Mouse (Mus musculus) bone marrow macrophage, adult 2 months (primary cell): Measurements from ENCODE around the gene Aff3. TPM values are rescaled to one million over a fixed set of nuclear protein-coding genes. Genes with fewer than 3 reads are reported as not detected.

ENCODE experiments used
- H3K27ac ChIP-seq: 2 replicates; pipeline ENCODE4 v1.5.1; 2012; ENCODE audit warnings: low read depth, low read length; ENCODE audit not compliant: insufficient read depth
- H3K4me1 ChIP-seq: 2 replicates; pipeline ENCODE4 v1.6.1; 2012; ENCODE audit warnings: low read length; ENCODE audit not compliant: control insufficient read depth, insufficient read depth
- H3K4me3 ChIP-seq: 2 replicates; pipeline ENCODE4 v1.5.1; 2012; ENCODE audit warnings: mild to moderate bottlenecking, low read length, moderate library complexity; ENCODE audit not compliant: insufficient read depth
- CTCF ChIP-seq: IDR thresholded peaks from 2 replicates; pipeline ENCODE4 v1.5.1; 2012; ENCODE audit warnings: low read depth, mild to moderate bottlenecking, low read length, moderate library complexity
- POLR2A ChIP-seq: IDR thresholded peaks from 2 replicates; pipeline ENCODE4 v1.6.1; 2012; ENCODE audit warnings: mild to moderate bottlenecking, low read depth, low read length, borderline replicate concordance
- polyA plus RNA-seq: library from polyadenylated mRNA; stranded (reverse); fragments of >200 nt; gene quantifications from 2 replicates; pipeline ENCODE4 v1.2.4, GENCODE M21; 2012; ENCODE audit not compliant: missing spikeins, insufficient read depth, insufficient read length

The Aff3 gene
- polyA plus RNA-seq, 1 experiment, result not detected

DNA sequence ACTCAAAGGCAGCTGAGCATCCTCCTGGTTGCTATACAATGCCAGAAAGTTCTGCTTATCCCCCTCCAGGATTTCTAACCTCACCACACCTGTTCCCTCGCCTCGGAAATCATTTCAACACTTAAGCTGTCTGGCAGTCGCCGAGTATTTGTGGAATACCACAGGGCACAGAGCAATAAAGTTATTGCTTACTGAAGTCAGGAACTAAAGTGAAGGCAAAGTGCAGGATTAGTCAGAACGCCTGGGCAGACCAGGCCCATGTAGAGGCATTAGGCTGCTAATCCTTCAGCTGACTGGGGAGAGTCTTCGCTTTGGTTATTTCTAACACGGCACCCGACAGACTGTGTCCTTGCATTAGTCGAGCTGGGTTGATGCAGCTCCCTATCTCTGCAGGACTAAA is 277.3 kb downstream of the Aff3 start:
- no peaks in the 10 kb centered on the region for H3K4me1 ChIP-seq

DNA sequence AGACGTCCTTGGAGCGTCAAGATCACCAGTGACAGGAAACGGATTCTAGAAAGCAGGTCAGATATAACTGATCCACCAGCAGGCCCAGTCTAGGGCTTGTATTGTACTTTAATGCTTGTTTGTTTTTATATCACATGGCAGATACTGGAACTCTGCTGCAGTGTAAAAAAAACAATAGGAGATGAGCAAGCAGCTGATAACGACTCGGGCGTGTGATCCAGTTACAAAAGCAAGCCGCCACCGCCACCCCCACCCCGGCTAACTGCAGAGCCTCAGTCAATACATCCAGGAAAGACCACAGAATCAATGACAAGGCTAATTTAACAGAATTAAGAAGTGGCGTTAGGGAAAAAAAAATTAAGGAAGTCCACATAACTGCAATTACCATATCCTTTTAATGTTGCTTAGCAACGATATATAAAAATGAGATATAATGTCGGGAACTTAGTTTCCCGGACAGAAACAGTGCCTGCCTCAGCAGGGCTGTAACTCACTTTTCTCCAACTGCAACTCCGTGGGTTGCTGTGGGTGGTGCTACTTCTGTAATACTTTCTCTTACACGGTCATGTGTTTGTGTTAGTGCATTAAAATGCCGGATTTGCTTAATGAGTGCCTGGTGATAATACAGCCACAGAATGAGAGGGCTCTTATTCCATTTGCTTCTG is 280.2 kb downstream of the Aff3 start:
- no peak overlapping the region for H3K27ac ChIP-seq
- TF ChIP-seq CTCF (no peak), POLR2A (no peak)
- H3K4me3 ChIP-seq, result no peak overlapping the region
- H3K4me1 ChIP-seq, result no peaks in the 10 kb centered on the region

More for the DNA sequence above, 277.3 kb downstream of the Aff3 start:
- Histone ChIP-seq H3K4me3 (no peak overlapping the region), H3K27ac (no peak overlapping the region)
- TF ChIP-seq CTCF (no peak), POLR2A (no peak)

DNA sequence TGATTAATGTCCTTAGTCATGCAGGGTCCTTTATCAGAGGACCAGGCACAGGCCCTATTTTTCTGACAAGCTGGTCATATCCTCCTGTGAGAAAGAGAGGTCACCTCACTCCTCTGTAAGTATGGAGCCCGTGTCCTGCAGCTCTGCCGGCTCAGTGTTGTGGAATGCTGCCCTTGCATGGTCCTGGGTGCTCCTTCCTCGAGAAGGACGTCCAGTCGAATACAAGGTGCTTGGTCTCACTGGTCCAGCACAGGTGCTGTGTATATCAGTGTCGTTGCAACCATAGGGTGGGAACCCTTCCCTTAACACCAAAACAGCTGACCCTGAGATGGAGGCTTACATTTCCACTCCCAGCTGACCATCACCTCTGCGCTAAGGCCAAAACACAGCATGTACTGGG is 280.7 kb downstream of the Aff3 start:
- TF ChIP-seq CTCF, result no peak
- TF ChIP-seq POLR2A, result no peak
- Histone ChIP-seq H3K27ac (no peak overlapping the region), H3K4me3 (no peak overlapping the region), H3K4me1 (no peaks in the 10 kb centered on the region)

DNA sequence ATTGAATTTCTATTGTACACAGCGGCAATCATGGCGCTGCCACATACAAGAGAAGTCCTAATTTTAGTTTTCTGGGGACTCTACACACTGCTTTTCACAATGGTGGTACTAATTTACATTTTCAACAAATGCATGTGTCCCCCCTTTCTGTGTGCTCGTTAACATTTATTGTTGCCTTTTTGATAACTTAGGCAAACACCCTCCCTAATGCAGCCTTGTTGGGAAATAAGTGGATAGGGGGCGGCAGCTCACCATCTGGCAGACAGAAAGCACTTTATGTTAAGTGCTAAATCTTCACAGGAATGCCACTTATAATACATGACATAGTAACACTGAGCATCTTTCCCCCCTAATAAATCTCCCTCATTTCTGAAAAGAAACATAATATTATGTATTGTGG is 282.1 kb downstream of the Aff3 start:
- no peak overlapping the region for H3K27ac ChIP-seq
- TF ChIP-seq POLR2A, result no peak
- no peaks in the 10 kb centered on the region for H3K4me1 ChIP-seq
- H3K4me3 ChIP-seq, result no peak overlapping the region

DNA sequence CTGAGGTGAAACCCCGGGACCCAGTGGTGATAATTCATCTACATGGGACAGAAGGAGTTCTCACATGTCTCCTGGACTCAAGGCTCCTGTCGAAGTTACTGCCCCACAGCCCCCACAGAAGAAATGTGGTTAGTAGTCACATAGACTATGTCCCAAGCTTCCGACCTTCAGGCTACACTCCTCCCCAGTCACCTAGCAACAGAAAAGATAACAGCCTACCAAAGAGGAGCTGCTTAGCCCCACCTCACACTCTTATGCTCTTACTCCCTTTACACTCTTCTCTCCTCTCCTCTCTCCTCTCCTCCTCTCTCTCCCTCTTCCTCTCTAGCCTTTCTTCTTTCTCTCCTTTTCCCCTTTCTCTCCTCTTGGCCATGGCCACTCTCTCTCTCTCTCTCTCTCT is 286.8 kb downstream of the Aff3 start:
- no peak overlapping the region for H3K4me3 ChIP-seq
- H3K27ac ChIP-seq, result no peak overlapping the region
- TF ChIP-seq CTCF (no peak), POLR2A (no peak)
- H3K4me1 ChIP-seq, result no peaks in the 10 kb centered on the region

DNA sequence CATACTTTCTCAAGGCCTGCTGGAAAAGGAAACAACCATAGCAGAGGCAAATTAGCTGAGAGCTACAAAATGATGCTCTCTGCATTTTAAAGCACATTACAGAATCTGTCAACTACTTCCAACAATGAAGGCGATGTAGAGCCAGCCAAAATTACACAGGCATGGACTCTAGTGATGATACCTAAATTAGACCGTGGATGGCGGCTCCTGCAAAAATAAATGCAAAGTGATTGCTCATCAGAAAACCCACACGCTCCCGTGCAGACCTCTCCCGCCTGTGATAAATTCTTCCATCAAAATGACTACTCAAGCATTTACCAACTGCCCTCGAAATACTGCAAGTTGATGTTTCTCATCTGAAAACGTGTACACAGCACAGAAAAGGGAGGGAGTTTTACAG is 295.6 kb downstream of the Aff3 start:
- no peak overlapping the region for H3K27ac ChIP-seq
- H3K4me1 ChIP-seq, result no peaks in the 10 kb centered on the region
- no peak overlapping the region for H3K4me3 ChIP-seq
- no peak for TF ChIP-seq CTCF
- TF ChIP-seq POLR2A, result no peak

DNA sequence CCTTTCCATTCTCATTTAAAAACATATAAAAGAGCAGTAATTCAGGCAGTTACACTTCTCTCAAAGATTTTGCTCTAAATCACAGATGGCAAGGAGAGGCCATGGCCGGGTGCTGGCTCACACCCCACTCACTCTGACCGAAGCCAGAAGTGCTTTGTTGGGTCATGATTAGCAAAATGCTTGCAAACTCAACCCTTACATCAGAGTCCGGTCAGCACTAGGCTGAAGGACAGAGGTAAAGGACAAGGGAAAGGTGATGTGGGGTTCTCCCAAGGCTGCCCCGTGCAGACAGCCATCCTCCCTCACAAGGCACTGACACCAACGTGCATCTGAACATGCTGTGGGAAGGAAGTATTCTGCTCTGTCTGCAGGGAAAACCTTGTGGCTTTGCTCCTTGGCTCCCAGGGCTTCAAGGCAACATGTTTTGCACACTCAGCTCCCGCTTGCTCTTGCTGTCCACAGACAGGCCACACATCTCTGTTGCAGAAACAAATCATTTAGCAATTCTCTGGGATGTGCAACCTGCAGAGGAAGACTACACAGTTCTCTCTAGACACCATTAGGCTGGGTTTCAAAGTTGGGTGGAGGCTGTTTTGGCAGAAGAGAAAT is 296.6 kb downstream of the Aff3 start:
- H3K4me1 ChIP-seq, result no peaks in the 10 kb centered on the region
- TF ChIP-seq POLR2A (no peak), CTCF (no peak)
- H3K27ac ChIP-seq, result no peak overlapping the region
- H3K4me3 ChIP-seq, result no peak overlapping the region

DNA sequence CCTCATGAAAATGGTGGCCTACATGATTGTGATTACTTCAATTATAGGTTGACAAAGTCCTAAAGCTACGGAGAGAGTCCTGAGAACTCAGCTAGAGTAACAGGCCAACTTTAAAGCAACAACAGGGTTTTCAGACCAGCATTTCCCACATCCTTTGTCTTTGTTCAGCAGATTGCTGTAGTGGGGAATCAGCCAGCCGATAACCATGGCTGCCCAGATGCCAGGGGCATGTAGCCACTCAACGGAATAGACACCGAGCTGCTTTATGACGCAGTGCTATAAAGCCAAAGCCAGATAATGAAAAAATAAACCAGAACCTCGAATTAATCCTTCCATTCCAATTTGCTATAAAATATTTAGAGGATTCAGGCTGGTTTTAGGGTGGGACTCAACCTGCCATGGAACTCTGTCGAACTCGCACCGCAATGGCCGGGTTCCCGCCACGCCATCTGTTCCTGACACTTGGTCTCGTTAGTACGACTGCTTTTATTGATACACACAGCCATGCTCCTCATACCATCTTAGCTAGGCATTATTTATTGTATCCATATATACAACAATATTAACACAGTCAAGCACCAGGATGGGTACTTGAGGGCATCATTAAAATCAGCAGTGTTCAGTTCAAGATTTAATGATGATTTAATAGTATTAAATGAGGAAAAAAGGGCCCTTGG is 297.2 kb downstream of the Aff3 start:
- no peak for TF ChIP-seq CTCF
- TF ChIP-seq POLR2A, result no peak
- H3K4me3 ChIP-seq, result no peak overlapping the region
- H3K27ac ChIP-seq, result no peak overlapping the region
- no peaks in the 10 kb centered on the region for H3K4me1 ChIP-seq

DNA sequence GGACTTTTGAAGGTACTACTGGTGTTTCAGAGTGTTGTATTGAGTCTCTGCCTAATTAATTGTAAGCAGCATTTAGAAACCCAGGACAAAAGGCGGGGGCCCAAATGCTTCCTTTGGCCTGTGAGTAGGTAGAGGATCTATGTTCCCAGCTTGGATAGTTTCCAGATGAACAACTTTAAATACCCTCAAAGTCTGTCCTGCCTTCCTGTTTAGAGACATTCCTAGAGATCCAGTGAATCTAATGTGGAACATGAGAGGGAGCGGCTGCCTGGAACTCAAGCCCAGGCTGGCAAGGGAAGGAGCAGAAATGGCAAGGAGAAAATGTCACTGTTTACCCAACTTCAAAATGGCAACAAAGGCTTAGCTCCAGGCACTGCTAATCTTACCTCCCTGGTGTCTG is 300.9 kb downstream of the Aff3 start:
- TF ChIP-seq POLR2A (no peak), CTCF (no peak)
- Histone ChIP-seq H3K27ac (no peak overlapping the region), H3K4me1 (no peaks in the 10 kb centered on the region), H3K4me3 (no peak overlapping the region)

DNA sequence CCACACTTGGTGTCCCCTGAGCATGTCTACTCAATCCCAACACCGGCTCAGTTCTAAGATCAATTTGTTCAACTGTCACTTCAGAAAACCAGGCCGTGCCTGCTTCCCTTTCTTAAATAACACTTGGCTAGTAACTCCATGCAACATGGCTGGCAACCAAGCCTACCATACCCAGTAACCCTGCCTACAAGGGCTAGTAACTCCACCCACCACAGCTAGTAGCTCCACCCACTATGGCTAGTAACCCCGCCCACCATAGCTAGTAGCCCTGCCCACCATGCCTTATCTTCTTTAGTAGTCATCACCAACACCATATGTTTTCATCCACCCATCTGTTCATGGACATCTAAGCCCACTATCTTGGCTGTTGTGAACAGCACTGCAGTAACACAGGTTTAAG is 302.5 kb downstream of the Aff3 start:
- Histone ChIP-seq H3K27ac (no peak overlapping the region), H3K4me3 (no peak overlapping the region), H3K4me1 (no peaks in the 10 kb centered on the region)
- TF ChIP-seq POLR2A (no peak), CTCF (no peak)
